Mouse (Mus musculus) CH12.LX (cell line): ENCODE data around the gene Ccdc58. TPM values are rescaled to one million over a fixed set of nuclear protein-coding genes. Genes with fewer than 3 reads are reported as not detected.
A peak's percentile ranks its signal among the peaks of the same experiment; 100 is the strongest.

Source experiments
- DNase-seq: peaks from one replicate; pipeline ENCODE4 v3.0.0-alpha.2; 2013; ENCODE audit errors: extremely low read depth
- H3K27ac ChIP-seq: 2 replicates; pipeline ENCODE4 v1.5.1; 2012; ENCODE audit warnings: low read depth, mild to moderate bottlenecking, control low read depth, moderate library complexity; ENCODE audit not compliant: insufficient read depth
- H3K27me3 ChIP-seq: replicated peaks from 2 replicates; pipeline ENCODE3; 2012; ENCODE audit warnings: inconsistent platforms
- H3K36me3 ChIP-seq, 2 experiments: replicated peaks in 1 of 2; 2 replicates each; pipeline versions ENCODE3 to v1.6.1; 2012; ENCODE audit warnings: inconsistent platforms in 1 of 2, low read length in 1 of 2, mild to moderate bottlenecking in 1 of 2, mixed read lengths in 1 of 2, moderate library complexity in 1 of 2; ENCODE audit not compliant: control insufficient read depth in 1 of 2, insufficient read depth in 1 of 2
- H3K4me1 ChIP-seq, 2 experiments: 2 replicates each; pipeline ENCODE4 v1.6.1; 2012; ENCODE audit warnings: inconsistent platforms in 1 of 2, moderate library complexity in 1 of 2; ENCODE audit not compliant: insufficient read depth in 2 of 2, control insufficient read depth in 1 of 2
- H3K4me2 ChIP-seq: 2 replicates; pipeline ENCODE4 v1.6.1; 2012; ENCODE audit warnings: low read depth, mild to moderate bottlenecking, control low read depth; ENCODE audit not compliant: poor library complexity, insufficient read depth, severe bottlenecking
- H3K4me3 ChIP-seq, 3 experiments: fragments of 150-350 bp in 1 of 3; sonication (generic) in 1 of 3; replicated peaks in 1 of 3; 2 replicates each; pipeline versions ENCODE3 to v1.5.1; 2011 to 2012; ENCODE audit warnings: low read depth in 2 of 3, low read length in 2 of 3, mild to moderate bottlenecking in 2 of 3, moderate library complexity in 2 of 3, control low read depth in 1 of 3, improper control_type of control experiment in 1 of 3, inconsistent platforms in 1 of 3, mixed read lengths in 1 of 3; ENCODE audit not compliant: poor library complexity in 1 of 3
- H3K79me2 ChIP-seq: replicated peaks from 2 replicates; pipeline ENCODE4 v1.6.1; 2012; ENCODE audit warnings: mild to moderate bottlenecking, moderate library complexity; ENCODE audit not compliant: control insufficient read depth, poor library complexity, insufficient read depth, severe bottlenecking; ENCODE audit errors: extremely low read depth
- H3K9ac ChIP-seq: 2 replicates; pipeline ENCODE4 v1.6.1; 2012; ENCODE audit warnings: low read depth, mild to moderate bottlenecking, control low read depth, moderate library complexity; ENCODE audit not compliant: insufficient read depth
- H3K9me3 ChIP-seq: replicated peaks from 2 replicates; pipeline ENCODE3; 2012; ENCODE audit warnings: low read length, inconsistent platforms, mixed read lengths
- CHD1 ChIP-seq: IDR thresholded peaks from 2 replicates; pipeline ENCODE4 v1.6.1; 2012; ENCODE audit warnings: low read depth, low read length, improper control_type of control experiment, inconsistent platforms
- JUND ChIP-seq: conservative IDR thresholded peaks from 2 replicates; pipeline ENCODE4 v1.6.1; 2011; ENCODE audit warnings: low read depth, low read length, improper control_type of control experiment
- KAT2A ChIP-seq: IDR thresholded peaks from 2 replicates; pipeline ENCODE4 v1.6.1; 2012; ENCODE audit warnings: low read length, improper control_type of control experiment, inconsistent platforms; ENCODE audit not compliant: insufficient replicate concordance
- POLR2AphosphoS2 ChIP-seq: IDR thresholded peaks from 2 replicates; pipeline ENCODE4 v1.6.1; 2011; ENCODE audit warnings: low read depth, low read length, improper control_type of control experiment
- RAD21 ChIP-seq: IDR thresholded peaks from 2 replicates; pipeline ENCODE4 v1.6.1; 2011; ENCODE audit warnings: low read depth, mild to moderate bottlenecking, low read length, improper control_type of control experiment, moderate library complexity
- SMC3 ChIP-seq: IDR thresholded peaks from 2 replicates; pipeline ENCODE4 v1.6.1; 2011; ENCODE audit warnings: low read depth, low read length, improper control_type of control experiment
- TCF12 ChIP-seq: IDR thresholded peaks from 2 replicates; pipeline ENCODE4 v1.6.1; 2014; ENCODE audit warnings: low read depth, mild to moderate bottlenecking, inconsistent platforms, low read length, improper control_type of control experiment
- ZMIZ1 ChIP-seq: IDR thresholded peaks from 2 replicates; pipeline ENCODE4 v1.6.1; 2012; ENCODE audit warnings: low read depth, mild to moderate bottlenecking, inconsistent platforms, low read length, improper control_type of control experiment
- dilution Hi-C: fragments of 300-500 bp; cut with MboI; formaldehyde crosslinking; loops from 2 replicates; pipeline ENCODE4 v1.14.3; 2020; ENCODE audit warnings: low sequenced_read_pairs; ENCODE audit not compliant: extremely low pct_unique_long_range_greater_than_20kb, extremely low pct_ligation_motif_present
- in situ Hi-C: fragments of 300-500 bp; cut with MboI; formaldehyde crosslinking; loops from 3 replicates; pipeline ENCODE4 v1.14.3; 2019; ENCODE audit warnings: low sequenced_read_pairs, low pct_ligation_motif_present, low pct_unique_long_range_greater_than_20kb, mixed read lengths
- polyA plus RNA-seq: library from polyadenylated mRNA; unstranded; fragments of >175 nt; gene quantifications from 2 replicates; pipeline ENCODE4 v1.2.1, GENCODE M21; 2012; ENCODE audit warnings: low read depth; ENCODE audit not compliant: insufficient read length
- total RNA-seq, 2 experiments: library from RNA; depleted of rRNA; stranded (reverse); fragments of 300-350 nt in 1 of 2; fragments of >200 nt in 1 of 2; gene quantifications; 2 replicates each; pipeline ENCODE4 v1.2.3; 2012 to 2014

The Ccdc58 gene
- total and polyA plus RNA-seq, 3 experiments: 188 to 545 (median 280) TPM

GRCm38 (mm10) chr16:36089065-36089464 is 17.6 kb downstream of the Ccdc58 start:
- Histone ChIP-seq H3K9me3 (no peaks in the 10 kb centered on the region), H3K27me3 (no peaks in the 10 kb centered on the region), H3K36me3 (peaks cover 57 to 88% of the 10 kb centered on the region in 2 experiments), H3K4me2 (no peak overlapping the region), H3K4me3 (no peak overlapping the region), H3K4me1 (no peaks in the 10 kb centered on the region), H3K27ac (no peak overlapping the region), H3K9ac (no peak overlapping the region)
- dilution Hi-C loops (no loop called here), in situ Hi-C loops (no loop called here)
- no peak for DNase-seq
- TF ChIP-seq ZMIZ1 (no peak), SMC3 (no peak), POLR2AphosphoS2 (0 out of 2 replicates have a peak, but pooled peaks have one; percentile 28)
- TF ChIP-seq, all 38 proteins: peak for 1
- no peaks in the 10 kb centered on the region for H3K79me2 ChIP-seq

GRCm38 (mm10) chr16:36089850-36090616 is 18.5 kb downstream of the Ccdc58 start:
- TF ChIP-seq TCF12 (no peak), KAT2A (no peak), JUND (no peak), RAD21 (peak; percentile 9), SMC3 (peak; percentile 1; the same call in 1 of the 2 replicates)
- Histone ChIP-seq H3K36me3 (peaks cover 56 to 83% of the 10 kb centered on the region in 2 experiments), H3K9ac (no peak overlapping the region), H3K79me2 (no peaks in the 10 kb centered on the region), H3K27me3 (no peaks in the 10 kb centered on the region), H3K27ac (no peak overlapping the region), H3K4me2 (no peak overlapping the region), H3K9me3 (no peaks in the 10 kb centered on the region), H3K4me3 (no peak overlapping the region), H3K4me1 (no peaks in the 10 kb centered on the region)
- dilution Hi-C loops (no loop called here), in situ Hi-C loops (no loop called here)
- DNase-seq: no peak

- H3K4me3 ChIP-seq: no peak overlapping the region
- H3K4me1 ChIP-seq: no peaks in the 10 kb centered on the region
- no peak overlapping the region for H3K9ac ChIP-seq
- DNase-seq: no peak
- no peak for TF ChIP-seq CHD1
- H3K27me3 ChIP-seq: no peaks in the 10 kb centered on the region
- dilution Hi-C loops (no loop called here), in situ Hi-C loops (no loop called here)
- no peaks in the 10 kb centered on the region for H3K79me2 ChIP-seq
- no peaks in the 10 kb centered on the region for H3K9me3 ChIP-seq
- H3K36me3 ChIP-seq: peaks cover 49 to 78% of the 10 kb centered on the region in 2 experiments
- no peak overlapping the region for H3K27ac ChIP-seq
- no peak overlapping the region for H3K4me2 ChIP-seq
Measured at GRCm38 (mm10) chr16:36090785-36091509, 19.5 kb downstream of the Ccdc58 start.
